Mouse (Mus musculus) small intestine, adult 2 months (tissue): ENCODE measurements at regions not wholly inside any gene's neighbourhood (a gene's known extent, or its start where the extent isn't known, plus 50 kb on each side); places are given as distances from the start of the nearest gene placed in this dataset.

Experiments
- H3K27ac ChIP-seq: fragments of 200-500 bp; 2 replicates; pipeline ENCODE4 v1.5.1; 2012; ENCODE audit warnings: low read depth, low read length, control low read depth, inconsistent platforms; ENCODE audit not compliant: insufficient read depth
- H3K27me3 ChIP-seq: fragments of 200-500 bp; 2 replicates; pipeline ENCODE4 v1.6.1; 2012; ENCODE audit warnings: mild to moderate bottlenecking, moderate library complexity, low read length, inconsistent platforms; ENCODE audit not compliant: control insufficient read depth, insufficient read depth
- H3K36me3 ChIP-seq: fragments of 200-500 bp; 2 replicates; pipeline ENCODE4 v1.6.1; 2012; ENCODE audit warnings: mild to moderate bottlenecking, low read length, control low read depth, inconsistent platforms; ENCODE audit not compliant: control insufficient read depth, insufficient read depth
- H3K4me1 ChIP-seq: fragments of 200-500 bp; 2 replicates; pipeline ENCODE4 v1.6.1; 2012; ENCODE audit warnings: low read length, inconsistent platforms, mixed read lengths; ENCODE audit not compliant: control insufficient read depth, insufficient read depth, insufficient read length
- H3K4me3 ChIP-seq: fragments of 200-500 bp; 2 replicates; pipeline ENCODE4 v1.5.1; 2012; ENCODE audit warnings: low read depth, mild to moderate bottlenecking, control low read depth, inconsistent platforms, low read length, moderate library complexity
- CTCF ChIP-seq: fragments of 200-500 bp; IDR thresholded peaks from 2 replicates; pipeline ENCODE4 v1.5.1; 2012; ENCODE audit warnings: low read depth, mild to moderate bottlenecking, control low read depth, inconsistent platforms, low read length, moderate library complexity, mixed read lengths; ENCODE audit not compliant: insufficient replicate concordance, insufficient read length; ENCODE audit errors: extremely low read depth
- POLR2A ChIP-seq: fragments of 200-500 bp; IDR thresholded peaks from 2 replicates; pipeline ENCODE4 v1.6.1; 2012; ENCODE audit warnings: low read depth, mild to moderate bottlenecking, control low read depth, inconsistent platforms, low read length, moderate library complexity
- WGBS: fragments of 180-500 bp; shearing (Covaris S2); methylation state at CpG from one replicate; pipeline ENCODE4 v1.1.7; 2018; 5-methylcytosine and 5-hydroxymethylcytosine counted together

DNA sequence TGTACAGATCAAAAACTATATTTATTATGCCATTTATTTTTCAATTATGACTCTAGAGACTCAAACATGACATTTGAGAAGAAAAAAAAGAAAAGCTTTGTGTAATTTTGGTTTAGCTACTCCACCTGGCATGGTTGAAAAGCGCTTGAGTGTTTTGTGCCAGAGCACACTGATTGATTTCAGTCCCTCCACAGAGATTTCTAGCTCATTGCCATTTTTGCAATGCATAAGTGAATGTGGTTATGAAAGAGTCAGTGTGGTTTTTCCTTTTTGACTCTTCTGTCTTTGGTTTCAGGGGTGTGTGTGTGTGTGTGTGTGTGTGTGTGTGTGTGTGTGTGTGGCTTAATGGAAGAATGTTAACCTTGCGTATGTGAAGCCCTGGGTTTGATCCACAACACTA, 113.6 kb upstream of the Tmc3 start:
- H3K4me1 ChIP-seq: no peaks in the 10 kb centered on the region
- no peaks in the 10 kb centered on the region for H3K27me3 ChIP-seq
- no peak overlapping the region for H3K27ac ChIP-seq
- H3K36me3 ChIP-seq: no peaks in the 10 kb centered on the region
- WGBS: 86% methylated on average over 2 of the region's 2 CpGs
- no peak overlapping the region for H3K4me3 ChIP-seq
- TF ChIP-seq CTCF (no peak), POLR2A (no peak)

DNA sequence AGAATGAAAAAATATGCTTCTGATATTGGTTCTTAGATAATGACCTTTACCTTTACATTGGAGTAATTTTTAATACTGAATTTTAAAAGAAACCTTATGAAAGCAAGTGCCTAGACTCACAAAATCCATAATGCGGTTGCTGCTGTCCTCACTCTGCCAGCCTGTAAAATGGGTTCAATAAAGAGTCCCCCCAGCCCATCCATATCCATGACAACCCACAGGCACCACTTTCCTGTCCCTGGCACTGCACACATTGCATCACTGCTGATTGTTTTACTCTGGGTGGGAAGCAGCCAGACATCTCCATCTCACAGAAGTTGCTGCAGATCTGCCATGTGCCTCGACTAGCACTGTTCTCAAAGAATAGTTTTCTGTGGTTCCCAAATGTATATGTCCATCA, 110.3 kb upstream of the Tmc3 start:
- no peak overlapping the region for H3K27ac ChIP-seq
- TF ChIP-seq CTCF: no peak
- TF ChIP-seq POLR2A: no peak
- no peaks in the 10 kb centered on the region for H3K27me3 ChIP-seq
- H3K4me1 ChIP-seq: no peaks in the 10 kb centered on the region
- H3K4me3 ChIP-seq: no peak overlapping the region
- WGBS: 77% methylated on average over 2 of the region's 2 CpGs
- H3K36me3 ChIP-seq: no peaks in the 10 kb centered on the region

- no peaks in the 10 kb centered on the region for H3K4me1 ChIP-seq
- H3K27ac ChIP-seq: no peak overlapping the region
- WGBS: 58% methylated on average over 3 of the region's 3 CpGs
- H3K4me3 ChIP-seq: no peak overlapping the region
- TF ChIP-seq CTCF: no peak
- TF ChIP-seq POLR2A: no peak
- H3K36me3 ChIP-seq: no peaks in the 10 kb centered on the region
- no peaks in the 10 kb centered on the region for H3K27me3 ChIP-seq
Measured at GRCm38 (mm10) chr7:83474986-83475385, 109.7 kb upstream of the Tmc3 start.

- WGBS: 56% methylated on average over 8 of the region's 8 CpGs
- no peak overlapping the region for H3K27ac ChIP-seq
- H3K4me1 ChIP-seq: no peaks in the 10 kb centered on the region
- TF ChIP-seq POLR2A (no peak), CTCF (no peak)
- no peaks in the 10 kb centered on the region for H3K36me3 ChIP-seq
- no peaks in the 10 kb centered on the region for H3K27me3 ChIP-seq
- no peak overlapping the region for H3K4me3 ChIP-seq
Measured at GRCm38 (mm10) chr7:83475438-83476160, 109.1 kb upstream of the Tmc3 start.

DNA sequence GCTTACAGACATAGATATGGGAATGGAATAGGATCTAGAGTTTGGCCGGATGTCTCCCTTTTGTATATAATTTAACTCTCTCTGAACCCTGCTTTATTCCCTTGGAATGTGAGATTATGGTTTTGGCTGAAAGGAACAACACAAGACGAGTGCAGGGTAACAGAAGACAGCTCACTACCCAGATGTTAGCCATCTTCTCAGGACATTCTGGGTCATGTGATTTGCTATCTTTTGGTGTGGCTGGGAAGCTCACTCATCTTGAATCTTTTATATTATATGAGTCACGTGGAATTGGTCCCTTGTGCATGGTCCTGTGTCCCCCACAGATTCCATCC, 108.6 kb upstream of the Tmc3 start:
- no peak overlapping the region for H3K4me3 ChIP-seq
- no peaks in the 10 kb centered on the region for H3K4me1 ChIP-seq
- H3K27ac ChIP-seq: no peak overlapping the region
- no peaks in the 10 kb centered on the region for H3K27me3 ChIP-seq
- TF ChIP-seq CTCF (no peak), POLR2A (no peak)
- WGBS: 58% methylated on average over 3 of the region's 3 CpGs
- no peaks in the 10 kb centered on the region for H3K36me3 ChIP-seq

DNA sequence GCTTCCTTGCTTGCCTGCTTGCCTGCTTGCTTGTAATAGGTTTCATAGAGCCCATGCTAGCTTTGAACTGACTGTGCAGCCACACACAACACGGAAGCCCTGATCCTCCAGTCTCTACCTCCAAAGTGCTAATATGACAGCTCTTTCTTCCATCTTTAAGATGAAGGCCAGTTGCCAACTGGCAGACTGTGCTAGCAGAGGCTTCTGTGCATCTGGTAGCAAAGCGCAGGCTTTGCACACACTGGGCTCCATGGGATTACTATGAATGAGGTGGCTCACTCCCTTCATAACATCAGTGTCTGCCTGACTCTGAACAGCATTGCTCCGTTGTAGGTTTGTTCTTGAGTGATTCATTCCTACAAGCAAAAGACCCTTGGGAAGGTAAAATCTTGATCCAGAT, 107.9 kb upstream of the Tmc3 start:
- Histone ChIP-seq H3K36me3 (no peaks in the 10 kb centered on the region), H3K4me3 (no peak overlapping the region), H3K27me3 (no peaks in the 10 kb centered on the region), H3K27ac (no peak overlapping the region), H3K4me1 (no peaks in the 10 kb centered on the region)
- 84% methylated on average over 3 of the region's 3 CpGs for WGBS
- no peak for TF ChIP-seq CTCF
- TF ChIP-seq POLR2A: no peak

GRCm38 (mm10) chr7:83477661-83478121, 107.0 kb upstream of the Tmc3 start:
- TF ChIP-seq CTCF (no peak), POLR2A (no peak)
- Histone ChIP-seq H3K27me3 (no peaks in the 10 kb centered on the region), H3K4me1 (no peaks in the 10 kb centered on the region), H3K27ac (no peak overlapping the region), H3K4me3 (no peak overlapping the region), H3K36me3 (no peaks in the 10 kb centered on the region)
- WGBS: 48% methylated on average over 7 of the region's 7 CpGs
